Mouse (Mus musculus): Measurements from ENCODE around the gene Tmem42.

Gene Tmem42

GRCm38 (mm10) chr9:123020995-123021631 is at the start of gene Tmem42:
Tmem42 (plus strand) TSS chr9:123021326.
- peak; percentile 69 for DNase-seq (ENCODE audit: low read depth, low spot score)

- no peak for DNase-seq (ENCODE audit: low read depth, low spot score)
These were observed 22.5 kb upstream of the Tmem42 start for GRCm38 (mm10) chr9:122998406-122999192.

- no peak for DNase-seq (ENCODE audit: low read depth, low spot score)
These were observed 21.9 kb upstream of the Tmem42 start for GRCm38 (mm10) chr9:122999193-122999586.

- DNase-seq (ENCODE audit: low read depth, low spot score): no peak
These were observed 16.4 kb upstream of the Tmem42 start for GRCm38 (mm10) chr9:123004718-123005117.

GRCm38 (mm10) chr9:123006071-123006470 is 15.1 kb upstream of the Tmem42 start:
- DNase-seq (ENCODE audit: low read depth, low spot score): no peak

- DNase-seq (ENCODE audit: low read depth, low spot score): peak; percentile 21
These were observed 682 bp downstream of the Tmem42 start for GRCm38 (mm10) chr9:123021636-123022379.

GRCm38 (mm10) chr9:123024201-123024600 is 3.1 kb downstream of the Tmem42 start:
- DNase-seq (ENCODE audit: low read depth, low spot score): no peak

- DNase-seq (ENCODE audit: low read depth, low spot score): no peak
These were observed 10.5 kb downstream of the Tmem42 start for GRCm38 (mm10) chr9:123031496-123032246.

GRCm38 (mm10) chr9:123034426-123034825 is 13.3 kb downstream of the Tmem42 start, which contains the start of gene Tgm4:
Tgm4 (plus strand) TSS chr9:123034726.
- DNase-seq (ENCODE audit: low read depth, low spot score): no peak

- DNase-seq (ENCODE audit: low read depth, low spot score): no peak
These were observed 26.5 kb downstream of the Tmem42 start for GRCm38 (mm10) chr9:123047665-123048064.

- DNase-seq (ENCODE audit: low read depth, low spot score): no peak
These were observed 37.7 kb downstream of the Tmem42 start for GRCm38 (mm10) chr9:123058724-123059292.

GRCm38 (mm10) chr9:123060172-123060571 is 39.0 kb downstream of the Tmem42 start:
- no peak for DNase-seq (ENCODE audit: low read depth, low spot score)

Measured in skeletal muscle tissue, adult 2 months (tissue).